In genomic region chr7:7277556-7277955, GRCm38 (mm10) we compare ENCODE assay signal across 8 mouse cellular contexts. TPM values are rescaled to one million over a fixed set of nuclear protein-coding genes. Genes with fewer than 3 reads are reported as not detected.
DNase-seq lines count a peak whose midpoint lies in the region; ATAC-seq and TF ChIP-seq lines count a peak whose summit lies in the region.
"Not testable (repeated sequence)": the region's sequence is repeated elsewhere in the genome, so short reads cannot be mapped to it uniquely, and the experiment has no call there.

No protein-coding gene starts in this region.

- DNase-seq in MN1 (ENCODE audit: low spot score), result peak; percentile 38
- DNase-seq in embryo, embryonic 10 days (ENCODE audit: low spot score), result peak; percentile 34
- DNase-seq in left cerebral cortex, adult 2 months (ENCODE audit: extremely low spot score in 1 of 2, low spot score in 2 of 2), result not testable (repeated sequence)
- peak; percentile 10 for DNase-seq in lung, postnatal 0 days (ENCODE audit: low spot score)
- peak; percentile 34 for DNase-seq in thymus, adult 2 months

- TF ChIP-seq CTCF in left cerebral cortex, adult 2 months (IDR thresholded peaks at IDR 0.05); lung, postnatal 0 days (IDR thresholded peaks at IDR 0.05); thymus, adult 2 months (IDR thresholded peaks at IDR 0.05; ENCODE audit: borderline replicate concordance, control insufficient read depth, extremely low read depth, insufficient read depth, low read length, poor library complexity): not testable (repeated sequence)

- TF ChIP-seq POLR2A in thymus, adult 2 months (IDR thresholded peaks at IDR 0.05; ENCODE audit: control insufficient read depth, extremely low read depth, insufficient read depth, low read length, poor library complexity), result not testable (repeated sequence)

- peak overlapping the region; percentile 45 for H3K4me3 ChIP-seq in hindbrain, embryonic 16.5 days (ENCODE audit: low read length)
- peak overlapping the region; percentile 57 for H3K4me3 ChIP-seq in left cerebral cortex, adult 2 months
- peak overlapping the region; percentile 37 for H3K4me3 ChIP-seq in lung, postnatal 0 days (ENCODE audit: low read depth, low read length)
- H3K4me3 ChIP-seq in neural tube, embryonic 13.5 days, result peak overlapping the region; percentile 35
- peak overlapping the region; percentile 31; the same call in 1 of the 2 replicates for H3K4me3 ChIP-seq in thymus, adult 2 months (ENCODE audit: control insufficient read depth, insufficient read depth, low read length)

- peak overlapping the region; percentile 70 for H3K9ac ChIP-seq in hindbrain, embryonic 16.5 days (ENCODE audit: low read depth, low read length)
- H3K9ac ChIP-seq in lung, postnatal 0 days (replicated peaks; ENCODE audit: low read depth), result not testable (repeated sequence)
- H3K9ac ChIP-seq in neural tube, embryonic 13.5 days, result peak overlapping the region; percentile 17

- H3K27me3 ChIP-seq in hindbrain, embryonic 16.5 days (replicated peaks; ENCODE audit: control insufficient read depth, insufficient read depth, low read length); lung, postnatal 0 days (replicated peaks; ENCODE audit: insufficient read depth, low read length); neural tube, embryonic 13.5 days; thymus, adult 2 months (ENCODE audit: control insufficient read depth, insufficient read depth, low read length): not testable (repeated sequence)

- not testable (repeated sequence) for TF ChIP-seq EP300 in lung, postnatal 0 days (IDR thresholded peaks at IDR 0.05)

- not testable (repeated sequence) for H3K36me3 ChIP-seq in hindbrain, embryonic 16.5 days (ENCODE audit: control insufficient read depth, insufficient read depth, low read length); lung, postnatal 0 days (ENCODE audit: insufficient read depth, low read length); neural tube, embryonic 13.5 days; thymus, adult 2 months (ENCODE audit: control insufficient read depth, insufficient read depth, low read length)

- H3K4me2 ChIP-seq in hindbrain, embryonic 16.5 days (ENCODE audit: low read length), result peak overlapping the region; percentile 53
- peak overlapping the region; percentile 48 for H3K4me2 ChIP-seq in lung, postnatal 0 days (replicated peaks; ENCODE audit: low read depth, low read length)
- H3K4me2 ChIP-seq in neural tube, embryonic 13.5 days, result peak overlapping the region; percentile 41

- peak; percentile 14; the same call in 1 of the 2 replicates for ATAC-seq in frontal cortex, adult (ENCODE audit: low TSS enrichment)
- peak; percentile 69 for ATAC-seq in hindbrain, embryonic 16.5 days
- ATAC-seq in lung, postnatal 0 days, result peak; percentile 40; the same call in 1 of the 2 replicates
- ATAC-seq in neural tube, embryonic 13.5 days (ENCODE audit: low read depth), result peak; percentile 79

- WGBS in hindbrain, embryonic 16.5 days, result 31% methylated on average over 24 of the region's 24 CpGs
- 57% methylated on average over 24 of the region's 24 CpGs for WGBS in lung, postnatal 0 days
- 47% methylated on average over 24 of the region's 24 CpGs for WGBS in neural tube, embryonic 13.5 days
- WGBS in thymus, adult 2 months, result 58% methylated on average over 24 of the region's 24 CpGs

- intact Hi-C loops in left cerebral cortex, adult 2 months (cut with DNase I), result loop anchor here (5.0 to 10.0 kb wide), 3 partner anchors 140 to 693 kb away; partner anchors contain the start of gene Zfp773

- not testable (repeated sequence) for H3K4me1 ChIP-seq in hindbrain, embryonic 16.5 days (ENCODE audit: control insufficient read depth, insufficient read depth, low read depth, low read length); lung, postnatal 0 days (ENCODE audit: insufficient read depth, low read depth, low read length); neural tube, embryonic 13.5 days (replicated peaks); thymus, adult 2 months (replicated peaks; ENCODE audit: control insufficient read depth, insufficient read depth, low read length)

- H3K27ac ChIP-seq in hindbrain, embryonic 16.5 days (ENCODE audit: low read depth, low read length), result peak overlapping the region; percentile 75
- peak overlapping the region; percentile 69 for H3K27ac ChIP-seq in left cerebral cortex, adult 2 months
- not testable (repeated sequence) for H3K27ac ChIP-seq in lung, postnatal 0 days (ENCODE audit: low read length); thymus, adult 2 months (ENCODE audit: control insufficient read depth, insufficient read depth, low read length)
- H3K27ac ChIP-seq in neural tube, embryonic 13.5 days (replicated peaks), result peak overlapping the region; percentile 10

- H3K9me3 ChIP-seq in hindbrain, embryonic 16.5 days (ENCODE audit: control insufficient read depth, low read length); lung, postnatal 0 days (ENCODE audit: low read length); neural tube, embryonic 13.5 days: not testable (repeated sequence)

RNA-seq across cellular contexts. Expression of gene Gm45844, which starts 0.5 kb away (rescaled TPM):
- 14.6 and 15.0 TPM in 2 replicates for polyA plus RNA-seq in hindbrain, embryonic 16.5 days (2015; fragmentation: Nextera tagmentation; extraction: Ambion mirVana)
- 10 to 100 TPM; 11.4 to 12.1 TPM for total RNA-seq in left cerebral cortex, adult 2 months (2021)
- 1.7 and 1.8 TPM in 2 replicates for polyA plus RNA-seq in lung, postnatal 0 days (2015; fragmentation: Nextera tagmentation; extraction: Ambion mirVana)
- polyA plus RNA-seq in neural tube, embryonic 13.5 days (2015; fragmentation: Nextera tagmentation; extraction: Ambion mirVana), result 3.0 and 6.0 TPM in 2 replicates
- polyA plus RNA-seq in thymus, adult 2 months (2012; rRNA removed), result 0.38 and 2.3 TPM in 2 replicates

RNA-seq across cellular contexts. Expression of gene Clcn4, which starts 23.1 kb away (rescaled TPM):
- polyA plus RNA-seq in hindbrain, embryonic 16.5 days (2015; fragmentation: Nextera tagmentation; extraction: Ambion mirVana), result 213 and 216 TPM in 2 replicates
- 100 to 1,000 TPM; 131 to 137 TPM for total RNA-seq in left cerebral cortex, adult 2 months (2021)
- polyA plus RNA-seq in lung, postnatal 0 days (2015; fragmentation: Nextera tagmentation; extraction: Ambion mirVana), result 48.5 and 50.6 TPM in 2 replicates
- polyA plus RNA-seq in neural tube, embryonic 13.5 days (2015; fragmentation: Nextera tagmentation; extraction: Ambion mirVana), result 147 and 148 TPM in 2 replicates
- polyA plus RNA-seq in thymus, adult 2 months (2012; rRNA removed), result 43.0 and 46.7 TPM in 2 replicates

RNA-seq across cellular contexts. Expression of gene Vmn2r29, which starts 30.4 kb away (rescaled TPM):
- polyA plus RNA-seq in hindbrain, embryonic 16.5 days (2015; fragmentation: Nextera tagmentation; extraction: Ambion mirVana), result 1.9 and 2.0 TPM in 2 replicates
- 1 to 10 TPM; 2.1 to 2.2 TPM for total RNA-seq in left cerebral cortex, adult 2 months (2021)
- 0.32 and 0.44 TPM in 2 replicates for polyA plus RNA-seq in lung, postnatal 0 days (2015; fragmentation: Nextera tagmentation; extraction: Ambion mirVana)
- 0.88 and 1.2 TPM in 2 replicates for polyA plus RNA-seq in neural tube, embryonic 13.5 days (2015; fragmentation: Nextera tagmentation; extraction: Ambion mirVana)
- polyA plus RNA-seq in thymus, adult 2 months (2012; rRNA removed), result 0.08 and 0.14 TPM in 2 replicates

RNA-seq across cellular contexts. Expression of gene Vmn2r30, which starts 59.9 kb away (rescaled TPM):
- polyA plus RNA-seq in hindbrain, embryonic 16.5 days (2015; fragmentation: Nextera tagmentation; extraction: Ambion mirVana), result not detected in 2 replicates
- total RNA-seq in left cerebral cortex, adult 2 months (2021), result under 1 TPM in 1 of 2 experiments, not detected in 1; 0.18 TPM
- not detected in 2 replicates for polyA plus RNA-seq in lung, postnatal 0 days (2015; fragmentation: Nextera tagmentation; extraction: Ambion mirVana)
- 0.06 TPM in 1 of 2 replicates, not detected in the other for polyA plus RNA-seq in neural tube, embryonic 13.5 days (2015; fragmentation: Nextera tagmentation; extraction: Ambion mirVana)
- not detected in 2 replicates for polyA plus RNA-seq in thymus, adult 2 months (2012; rRNA removed)

Comparison
In these comparisons a context has a peak if more than half of its experiments do, and no peak if none do; other contexts are left out.
1. ATAC-seq: peak in every context shown above with its lines; median percentile 79 in neural tube, embryonic 13.5 days; 69 in hindbrain, embryonic 16.5 days; 40 in lung, postnatal 0 days; 14 in frontal cortex, adult.